Mouse (Mus musculus) lung, embryonic 16.5 days (tissue): ENCODE results near the gene Ppp1cb. TPM values are rescaled to one million over a fixed set of nuclear protein-coding genes. Genes with fewer than 3 reads are reported as not detected.
A peak's percentile ranks its signal among the peaks of the same experiment; 100 is the strongest.
"Not testable (repeated sequence)": the region's sequence is repeated elsewhere in the genome, so short reads cannot be mapped to it uniquely, and the experiment has no call there.

Source experiments
- ATAC-seq: fragments of 200-750 bp; cut with Nextera tagmentation; 2 replicates; pipeline ENCODE4 v1.8.0; 2017; ENCODE audit warnings: low read depth, mild to moderate bottlenecking, moderate library complexity
- H3K27ac ChIP-seq: fragments of 300-500 bp; sonication (generic); 2 replicates; pipeline ENCODE4 v1.5.1; 2014; ENCODE audit warnings: mild to moderate bottlenecking, control low read depth, low read length
- H3K27me3 ChIP-seq: fragments of 300-500 bp; sonication (generic); 2 replicates; pipeline ENCODE4 v1.6.1; 2014; ENCODE audit warnings: low read depth, low read length, mixed read lengths; ENCODE audit not compliant: control insufficient read depth, insufficient read depth
- H3K36me3 ChIP-seq: fragments of 300-500 bp; sonication (generic); 2 replicates; pipeline ENCODE4 v1.6.1; 2014; ENCODE audit warnings: low read length; ENCODE audit not compliant: control insufficient read depth, insufficient read depth
- H3K4me1 ChIP-seq: fragments of 300-500 bp; sonication (generic); replicated peaks from 2 replicates; pipeline ENCODE4 v1.6.1; 2014; ENCODE audit warnings: low read length, mixed read lengths; ENCODE audit not compliant: control insufficient read depth, insufficient read depth
- H3K4me2 ChIP-seq: fragments of 300-500 bp; sonication (generic); 2 replicates; pipeline ENCODE4 v1.6.1; 2014; ENCODE audit warnings: low read depth, low read length, control low read depth
- H3K4me3 ChIP-seq: fragments of 300-500 bp; sonication (generic); 2 replicates; pipeline ENCODE4 v1.5.1; 2014; ENCODE audit warnings: mild to moderate bottlenecking, low read length, control low read depth
- H3K9ac ChIP-seq: fragments of 300-500 bp; sonication (generic); 2 replicates; pipeline ENCODE4 v1.6.1; 2014; ENCODE audit warnings: low read length, control low read depth
- H3K9me3 ChIP-seq: fragments of 300-500 bp; sonication (generic); 2 replicates; pipeline ENCODE4 v1.6.1; 2016; ENCODE audit warnings: low read length; ENCODE audit not compliant: control insufficient read depth
- WGBS: fragments of 180-500 bp; shearing (Covaris S2); extraction: QIAGEN DNeasy Blood & Tissue Kit; methylation state at CpG from one replicate; pipeline ENCODE4 v1.1.7; 2014; 5-methylcytosine and 5-hydroxymethylcytosine counted together
- polyA plus RNA-seq: library from polyadenylated mRNA; unstranded; fragments of >200 nt; fragmentation: Nextera tagmentation; extraction: Ambion mirVana; gene quantifications from 2 replicates; pipeline ENCODE4 v1.2.1, GENCODE M21; 2015

Ppp1cb gene
- polyA plus RNA-seq, 1 experiment from 2014 or later: 200 TPM

DNA sequence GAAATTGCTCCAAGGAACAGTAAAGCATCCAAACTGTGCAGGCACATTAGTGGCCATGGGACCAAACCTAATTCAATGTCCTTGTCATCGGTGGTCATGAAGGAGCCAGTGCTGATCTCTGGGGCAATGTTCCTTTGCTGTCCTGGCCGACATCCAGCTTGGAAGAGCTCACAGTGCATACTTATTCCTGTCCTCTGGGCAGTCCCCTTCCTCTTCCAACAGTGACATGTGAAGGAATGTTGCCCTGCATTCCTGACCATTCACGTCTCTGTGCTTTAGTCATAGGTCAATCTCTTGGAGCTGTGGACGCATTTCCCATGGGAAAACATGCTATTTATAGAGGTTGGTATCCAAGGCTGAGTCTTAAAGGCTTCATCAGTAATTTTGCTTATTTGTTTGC, 41.8 kb upstream of the Ppp1cb start:
- Histone ChIP-seq H3K9me3 (no peaks in the 10 kb centered on the region), H3K4me1 (peaks cover 31% of the 10 kb centered on the region), H3K4me2 (no peak overlapping the region), H3K27me3 (no peaks in the 10 kb centered on the region), H3K36me3 (no peaks in the 10 kb centered on the region), H3K27ac (peak overlapping the region; percentile 47), H3K4me3 (no peak overlapping the region), H3K9ac (no peak overlapping the region)
- WGBS: 8% methylated on average over 4 of the region's 4 CpGs
- peak; percentile 72 for ATAC-seq

- peak; percentile 70 for ATAC-seq
- Histone ChIP-seq H3K9me3 (no peaks in the 10 kb centered on the region), H3K27me3 (no peaks in the 10 kb centered on the region), H3K36me3 (no peaks in the 10 kb centered on the region), H3K9ac (peak overlapping the region; percentile 32), H3K4me1 (0 out of 2 replicates have a peak, but pooled peaks cover 6% of the 10 kb centered on the region), H3K4me2 (peak overlapping the region; percentile 25; the same call in 1 of the 2 replicates), H3K4me3 (no peak overlapping the region), H3K27ac (peak overlapping the region; percentile 72)
- 9% methylated on average over 15 of the region's 15 CpGs for WGBS
Measured at GRCm38 (mm10) chr5:32422081-32422589, 36.5 kb upstream of the Ppp1cb start.

- no peaks in the 10 kb centered on the region for H3K9me3 ChIP-seq
- peak overlapping the region; percentile 59 for H3K27ac ChIP-seq
- no peaks in the 10 kb centered on the region for H3K27me3 ChIP-seq
- 44% methylated on average over 11 of the region's 11 CpGs for WGBS
- H3K4me1 ChIP-seq: 0 out of 2 replicates have a peak, but pooled peaks cover 6% of the 10 kb centered on the region
- H3K36me3 ChIP-seq: no peaks in the 10 kb centered on the region
- no peak overlapping the region for H3K4me3 ChIP-seq
- H3K4me2 ChIP-seq: peak overlapping the region; percentile 20; the same call in 1 of the 2 replicates
- ATAC-seq: peak; percentile 50
- H3K9ac ChIP-seq: peak overlapping the region; percentile 23; the same call in 1 of the 2 replicates
Measured at GRCm38 (mm10) chr5:32423339-32424046, 35.1 kb upstream of the Ppp1cb start.

GRCm38 (mm10) chr5:32424464-32424863, 34.2 kb upstream of the Ppp1cb start:
- ATAC-seq: no peak
- no peaks in the 10 kb centered on the region for H3K36me3 ChIP-seq
- no peaks in the 10 kb centered on the region for H3K27me3 ChIP-seq
- H3K4me2 ChIP-seq: no peak overlapping the region
- H3K9ac ChIP-seq: no peak overlapping the region
- H3K4me1 ChIP-seq: 0 out of 2 replicates have a peak, but pooled peaks cover 6% of the 10 kb centered on the region
- H3K4me3 ChIP-seq: no peak overlapping the region
- no peak overlapping the region; the same call in 1 of the 2 replicates for H3K27ac ChIP-seq
- no peaks in the 10 kb centered on the region for H3K9me3 ChIP-seq
- 86% methylated on average over 8 of the region's 8 CpGs for WGBS

DNA sequence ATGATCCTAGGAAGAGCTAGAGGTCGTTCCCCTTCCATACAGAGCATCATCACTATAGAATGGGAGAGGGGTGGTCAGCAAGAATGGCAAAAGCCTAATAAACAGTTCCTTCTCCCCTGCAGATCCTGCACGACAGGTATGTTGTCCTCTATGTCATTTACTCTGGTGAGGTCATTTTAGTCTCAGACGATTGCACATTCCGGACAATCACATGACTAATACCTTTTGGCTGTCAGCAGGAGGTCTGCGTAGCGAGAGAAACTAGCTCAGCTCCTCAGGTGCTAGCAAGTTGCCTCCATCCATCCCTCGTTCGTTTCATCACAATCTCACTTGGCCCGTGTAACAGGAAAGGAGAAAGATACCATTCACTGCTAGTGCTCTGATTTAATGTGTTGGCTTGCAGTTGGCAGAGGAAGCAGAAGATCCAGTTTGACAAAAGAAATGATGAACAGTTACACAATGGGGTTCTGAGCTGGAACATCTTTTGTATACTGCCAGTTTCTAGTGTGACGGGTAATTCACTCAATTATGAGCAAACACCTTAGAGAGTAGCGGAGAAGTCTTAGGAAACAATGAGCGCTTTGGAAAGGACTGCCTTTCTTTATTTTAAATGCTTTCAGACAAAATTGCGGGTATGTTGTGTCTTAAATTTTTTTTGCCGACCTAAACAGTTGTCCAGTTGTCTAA, 33.0 kb upstream of the Ppp1cb start:
- no peaks in the 10 kb centered on the region for H3K27me3 ChIP-seq
- H3K4me2 ChIP-seq: no peak overlapping the region
- 0 out of 2 replicates have a peak, but pooled peaks cover 6% of the 10 kb centered on the region for H3K4me1 ChIP-seq
- no peaks in the 10 kb centered on the region for H3K36me3 ChIP-seq
- WGBS: 57% methylated on average over 14 of the region's 14 CpGs
- no peak overlapping the region for H3K4me3 ChIP-seq
- no peaks in the 10 kb centered on the region for H3K9me3 ChIP-seq
- ATAC-seq: no peak
- H3K27ac ChIP-seq: no peak overlapping the region
- no peak overlapping the region for H3K9ac ChIP-seq

DNA sequence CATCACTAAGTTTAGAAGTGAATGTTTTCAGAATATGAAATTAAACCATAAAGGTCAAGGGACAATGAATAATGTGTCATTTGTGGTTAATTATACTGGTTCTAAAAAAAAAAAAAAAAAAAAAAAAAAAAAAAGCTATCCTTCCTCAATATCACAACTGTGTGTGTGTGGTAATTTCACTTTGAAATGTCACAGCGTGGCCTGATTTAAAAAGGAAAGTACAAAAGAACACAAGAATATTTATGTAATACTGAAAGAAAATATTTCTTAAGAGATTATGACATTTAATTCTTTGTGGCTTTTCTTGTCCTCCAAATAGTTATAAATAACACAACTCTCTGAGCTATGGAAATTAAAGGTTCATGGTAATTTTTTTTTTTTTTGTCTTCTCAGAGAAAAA, 28.2 kb upstream of the Ppp1cb start:
- Histone ChIP-seq H3K27ac (no peak overlapping the region), H3K27me3 (no peaks in the 10 kb centered on the region), H3K9me3 (no peaks in the 10 kb centered on the region), H3K9ac (no peak overlapping the region), H3K4me3 (no peak overlapping the region), H3K4me1 (no peaks in the 10 kb centered on the region), H3K36me3 (no peaks in the 10 kb centered on the region), H3K4me2 (no peak overlapping the region)
- ATAC-seq: no peak
- WGBS: 89% methylated on average over 1 of the region's 1 CpGs

DNA sequence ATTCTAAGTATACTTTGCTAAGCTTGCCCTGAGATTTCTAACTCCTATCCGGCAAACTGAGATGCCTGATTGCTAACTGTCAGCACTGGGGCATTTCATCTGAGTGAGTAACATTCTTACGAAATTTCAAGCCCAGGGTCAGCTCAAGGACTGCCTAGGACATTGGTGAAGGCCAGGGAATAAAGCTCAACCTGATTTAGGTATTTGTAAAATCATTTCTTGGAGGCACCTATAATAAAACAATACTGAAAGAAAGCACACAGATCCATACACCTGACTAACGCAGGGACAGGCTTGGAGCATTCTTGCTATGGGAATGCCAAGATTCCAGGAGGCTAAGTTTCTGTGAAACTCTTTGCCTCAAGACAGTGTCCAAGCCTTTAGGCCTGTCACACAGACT, 24.3 kb upstream of the Ppp1cb start:
- not testable (repeated sequence) for H3K9me3 ChIP-seq, H3K4me2 ChIP-seq, ATAC-seq, H3K4me3 ChIP-seq, H3K27ac ChIP-seq, H3K4me1 ChIP-seq, H3K9ac ChIP-seq, H3K27me3 ChIP-seq, H3K36me3 ChIP-seq
- WGBS: 78% methylated on average over 3 of the region's 3 CpGs

- H3K27ac ChIP-seq: no peak overlapping the region
- 80% methylated on average over 3 of the region's 3 CpGs for WGBS
- no peak overlapping the region for H3K4me2 ChIP-seq
- H3K27me3 ChIP-seq: no peaks in the 10 kb centered on the region
- no peak for ATAC-seq
- no peaks in the 10 kb centered on the region for H3K36me3 ChIP-seq
- no peaks in the 10 kb centered on the region for H3K9me3 ChIP-seq
- H3K4me3 ChIP-seq: no peak overlapping the region
- H3K4me1 ChIP-seq: peaks cover 5% of the 10 kb centered on the region; the same call in 1 of the 2 replicates
- no peak overlapping the region for H3K9ac ChIP-seq
Measured at GRCm38 (mm10) chr5:32435612-32436011, 23.0 kb upstream of the Ppp1cb start.

GRCm38 (mm10) chr5:32437901-32438563, 20.6 kb upstream of the Ppp1cb start:
- Histone ChIP-seq H3K36me3 (no peaks in the 10 kb centered on the region), H3K27me3 (no peaks in the 10 kb centered on the region), H3K4me2 (no peak overlapping the region), H3K4me1 (peaks cover 5% of the 10 kb centered on the region; the same call in 1 of the 2 replicates), H3K9me3 (no peaks in the 10 kb centered on the region), H3K27ac (no peak overlapping the region), H3K9ac (no peak overlapping the region), H3K4me3 (no peak overlapping the region)
- no peak for ATAC-seq
- 27% methylated on average over 5 of the region's 5 CpGs for WGBS
